Comparison of ENCODE assay signal across 8 mouse cellular contexts in the genomic region with DNA sequence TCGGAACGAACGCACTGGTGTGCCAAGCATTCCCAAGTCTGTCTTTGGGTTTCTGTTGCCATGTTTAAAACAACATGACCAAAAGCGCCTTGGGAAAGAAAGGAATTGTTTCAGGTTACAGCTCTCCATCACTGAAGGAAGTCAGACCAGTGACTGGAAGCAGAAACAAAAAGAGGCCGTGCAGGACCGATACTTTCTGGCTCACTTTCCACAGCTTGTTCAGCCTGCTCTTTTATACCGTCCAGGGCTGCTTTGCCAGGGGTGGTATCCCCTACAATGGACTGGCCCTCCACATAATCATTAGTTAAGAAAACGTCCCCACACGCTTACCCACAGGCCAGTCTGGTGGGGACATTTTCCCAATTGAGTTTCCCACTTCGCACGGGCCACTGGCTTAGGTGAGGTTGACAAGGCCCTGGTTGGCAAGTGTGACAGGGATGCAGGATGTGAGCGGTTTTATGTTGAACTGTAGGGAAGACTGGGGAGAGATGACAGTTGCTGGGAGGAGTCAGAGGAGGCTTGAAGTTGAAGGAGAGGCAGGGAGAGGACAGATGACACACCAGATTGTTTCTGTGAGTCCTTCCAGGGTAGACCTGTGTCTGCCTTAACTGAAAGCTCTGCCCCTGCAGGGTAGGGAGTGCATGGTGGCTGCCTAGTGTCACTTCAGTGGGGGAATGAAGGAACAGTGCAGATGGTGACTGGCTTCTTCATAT. TPM values are rescaled to one million over a fixed set of nuclear protein-coding genes. Genes with fewer than 3 reads are reported as not detected.
DNase-seq lines count a peak whose midpoint lies in the region; ATAC-seq and TF ChIP-seq lines count a peak whose summit lies in the region.

No protein-coding gene starts in this region.

- H3K9me3 ChIP-seq in heart, embryonic 14.5 days (ENCODE audit: control insufficient read depth, low read length), result no peaks in the 10 kb centered on the region
- no peaks in the 10 kb centered on the region for H3K9me3 ChIP-seq in ES-Bruce4 (replicated peaks; ENCODE audit: control insufficient read depth, insufficient read depth, low read length, poor library complexity, severe bottlenecking)
- H3K9me3 ChIP-seq in forebrain, embryonic 11.5 days (ENCODE audit: control insufficient read depth, low read length), result no peaks in the 10 kb centered on the region
- no peaks in the 10 kb centered on the region for H3K9me3 ChIP-seq in stomach, postnatal 0 days (ENCODE audit: control insufficient read depth, low read length)

- intact Hi-C loops in heart, postnatal 25 days (cut with DNase I), result loop anchor here (5.0 kb wide), 1 partner anchor 235 kb away; the partner anchor contains the start of gene Nfkbil1

- peak overlapping the region; percentile 9 to 98; a peak in 3 of 4 replicates for H3K27ac ChIP-seq in heart, embryonic 14.5 days (replicated peaks in 1 of 2; ENCODE audit: control insufficient read depth in 1 of 2, insufficient read depth in 1 of 2, low read depth in 2 of 2, low read length in 2 of 2)
- H3K27ac ChIP-seq in ES-Bruce4 (ENCODE audit: insufficient read depth, low read length), result peak overlapping the region; percentile 17; the same call in 1 of the 2 replicates
- H3K27ac ChIP-seq in forebrain, embryonic 11.5 days (ENCODE audit: low read depth, low read length), result no peak overlapping the region
- H3K27ac ChIP-seq in liver, adult 2 months (replicated peaks; ENCODE audit: insufficient read depth, low read depth, low read length), result no peak overlapping the region; the same call in 1 of the 2 replicates
- H3K27ac ChIP-seq in stomach, postnatal 0 days (replicated peaks), result peak overlapping the region; percentile 78

- whole genome bisulfite sequencing in heart, embryonic 14.5 days, result 9% methylated on average over 12 of the region's 12 CpGs
- WGBS in forebrain, embryonic 11.5 days, result 14% methylated on average over 12 of the region's 12 CpGs
- 42% methylated on average over 12 of the region's 12 CpGs for WGBS in liver, adult 2 months
- WGBS in stomach, postnatal 0 days, result 6% methylated on average over 12 of the region's 12 CpGs

- peaks cover 52% of the 10 kb centered on the region for H3K36me3 ChIP-seq in heart, embryonic 14.5 days (ENCODE audit: control insufficient read depth, insufficient read depth, low read length)
- H3K36me3 ChIP-seq in ES-Bruce4 (ENCODE audit: control insufficient read depth, insufficient read depth, low read length, poor library complexity, severe bottlenecking), result peaks cover 31% of the 10 kb centered on the region
- peaks cover 21% of the 10 kb centered on the region for H3K36me3 ChIP-seq in forebrain, embryonic 11.5 days (ENCODE audit: control insufficient read depth, insufficient read depth, low read length)
- peaks cover 2% of the 10 kb centered on the region; the same call in 1 of the 2 replicates for H3K36me3 ChIP-seq in liver, adult 2 months (ENCODE audit: control insufficient read depth, insufficient read depth, low read length)
- peaks cover 12% of the 10 kb centered on the region for H3K36me3 ChIP-seq in stomach, postnatal 0 days (ENCODE audit: control insufficient read depth, insufficient read depth, low read length)

- no peaks in the 10 kb centered on the region for H3K27me3 ChIP-seq in heart, embryonic 14.5 days (ENCODE audit: control insufficient read depth, insufficient read depth, low read length)
- no peaks in the 10 kb centered on the region for H3K27me3 ChIP-seq in ES-Bruce4 (ENCODE audit: control insufficient read depth, insufficient read depth, low read length, poor library complexity, severe bottlenecking)
- H3K27me3 ChIP-seq in forebrain, embryonic 11.5 days (ENCODE audit: control insufficient read depth, insufficient read depth, low read length), result no peaks in the 10 kb centered on the region
- no peaks in the 10 kb centered on the region for H3K27me3 ChIP-seq in liver, adult 2 months (ENCODE audit: control insufficient read depth, insufficient read depth, low read length)
- H3K27me3 ChIP-seq in stomach, postnatal 0 days (ENCODE audit: control insufficient read depth, insufficient read depth, low read length), result no peaks in the 10 kb centered on the region

- no peak for TF ChIP-seq CTCF in ES-Bruce4 (IDR thresholded peaks at IDR 0.05; ENCODE audit: low read depth, low read length)
- no peak for TF ChIP-seq CTCF in liver, adult 2 months (IDR thresholded peaks at IDR 0.05; ENCODE audit: low read depth, low read length)
- TF ChIP-seq CTCF in stomach, postnatal 0 days (IDR thresholded peaks at IDR 0.05; ENCODE audit: low read depth), result no peak

- H3K4me3 ChIP-seq in heart, embryonic 14.5 days (ENCODE audit: control insufficient read depth in 1 of 2, insufficient read depth in 1 of 2, low read depth in 1 of 2, low read length in 2 of 2), result peak overlapping the region; percentile 74 to 76
- peak overlapping the region; percentile 91 for H3K4me3 ChIP-seq in ES-Bruce4 (ENCODE audit: low read depth, low read length)
- peak overlapping the region; percentile 62 for H3K4me3 ChIP-seq in forebrain, embryonic 11.5 days (ENCODE audit: low read depth, low read length)
- no peak overlapping the region for H3K4me3 ChIP-seq in liver, adult 2 months (ENCODE audit: insufficient read depth, low read depth, low read length)
- H3K4me3 ChIP-seq in stomach, postnatal 0 days (ENCODE audit: low read depth, low read length), result peak overlapping the region; percentile 76

- H3K79me2 ChIP-seq in liver, adult 2 months (ENCODE audit: control insufficient read depth, insufficient read depth, low read length), result no peaks in the 10 kb centered on the region; the same call in 1 of the 2 replicates

- no peak for TF ChIP-seq EP300 in ES-Bruce4 (IDR thresholded peaks at IDR 0.05; ENCODE audit: insufficient read depth, low read depth, low read length)
- no peak for TF ChIP-seq EP300 in stomach, postnatal 0 days (optimal IDR thresholded peaks at IDR 0.05)

- no peak for ATAC-seq in heart, embryonic 14.5 days (ENCODE audit: insufficient number of reproducible peaks, insufficient read depth, low FRiP score, low read depth)
- no peak for ATAC-seq in forebrain, embryonic 11.5 days (replicated peaks; ENCODE audit: low FRiP score)
- ATAC-seq in stomach, postnatal 0 days (ENCODE audit: low FRiP score, low TSS enrichment), result no peak
- ATAC-seq in monocyte, adult 5-6 weeks (replicated peaks; ENCODE audit: insufficient number of reproducible peaks, low FRiP score, low TSS enrichment, poor library complexity, severe bottlenecking), result no peak

- DNase-seq in heart, postnatal 25 days (ENCODE audit: low spot score), result no peak
- no peak for DNase-seq in forebrain, embryonic 11.5 days (ENCODE audit: low spot score)
- no peak for DNase-seq in liver, adult 2 months (ENCODE audit: extremely low read depth, low read depth, low spot score)
- peak; percentile 23 for DNase-seq in stomach, postnatal 0 days (ENCODE audit: low spot score)
- no peak for DNase-seq in layer of hippocampus, postnatal 25 days (ENCODE audit: extremely low spot score in 1 of 2, low spot score in 1 of 2)

- H3K4me2 ChIP-seq in heart, embryonic 14.5 days (ENCODE audit: low read length), result peak overlapping the region; percentile 98
- H3K4me2 ChIP-seq in forebrain, embryonic 11.5 days (ENCODE audit: low read depth, low read length, severe bottlenecking), result peak overlapping the region; percentile 99
- H3K4me2 ChIP-seq in stomach, postnatal 0 days (replicated peaks; ENCODE audit: low read depth), result peak overlapping the region; percentile 99

- peaks cover 14 to 40% of the 10 kb centered on the region in 2 experiments for H3K4me1 ChIP-seq in heart, embryonic 14.5 days (ENCODE audit: control insufficient read depth in 2 of 2, insufficient read depth in 2 of 2, low read length in 2 of 2)
- peaks cover 3% of the 10 kb centered on the region for H3K4me1 ChIP-seq in ES-Bruce4 (ENCODE audit: control insufficient read depth, insufficient read depth, low read length)
- H3K4me1 ChIP-seq in forebrain, embryonic 11.5 days (replicated peaks; ENCODE audit: control insufficient read depth, insufficient read depth, low read length), result peaks cover 19% of the 10 kb centered on the region; the same call in 1 of the 2 replicates
- peaks cover 12% of the 10 kb centered on the region for H3K4me1 ChIP-seq in liver, adult 2 months (ENCODE audit: control insufficient read depth, insufficient read depth, low read length)
- peaks cover 9% of the 10 kb centered on the region for H3K4me1 ChIP-seq in stomach, postnatal 0 days (replicated peaks; ENCODE audit: control insufficient read depth, insufficient read depth)

- no peak for TF ChIP-seq POLR2A in ES-Bruce4 (IDR thresholded peaks at IDR 0.05; ENCODE audit: insufficient read depth, low read length)
- no peak for TF ChIP-seq POLR2A in liver, adult 2 months (IDR thresholded peaks at IDR 0.05; ENCODE audit: extremely low read depth, insufficient read depth, low read length)

- peak overlapping the region; percentile 93 for H3K9ac ChIP-seq in heart, embryonic 14.5 days (ENCODE audit: low read length)
- H3K9ac ChIP-seq in ES-Bruce4 (ENCODE audit: low read depth, poor library complexity, severe bottlenecking), result peak overlapping the region; percentile 92
- H3K9ac ChIP-seq in forebrain, embryonic 11.5 days (ENCODE audit: low read length), result peak overlapping the region; percentile 84
- peak overlapping the region; percentile 99; the same call in 1 of the 2 replicates for H3K9ac ChIP-seq in liver, adult 2 months (ENCODE audit: low read depth, low read length)
- H3K9ac ChIP-seq in stomach, postnatal 0 days (ENCODE audit: low read length), result peak overlapping the region; percentile 50

RNA-seq across cellular contexts. Expression of gene Vars, which starts 1.5 kb away (rescaled TPM):
- 41.7 and 42.9 TPM in 2 replicates for polyA plus RNA-seq in heart, embryonic 14.5 days (2014; fragmentation: Nextera tagmentation; extraction: Ambion mirVana)
- 10 to 100 TPM; 25.7 to 26.9 TPM for total RNA-seq in heart, postnatal 25 days (2021)
- polyA plus RNA-seq in ES-Bruce4 (2011; ENCODE audit: insufficient read depth, insufficient read length, low read depth, missing spikeins), result 108 and 123 TPM in 2 replicates
- 169 and 174 TPM in 2 replicates for polyA plus RNA-seq in forebrain, embryonic 11.5 days (2014; fragmentation: Nextera tagmentation; extraction: Ambion mirVana)
- 11.8 and 27.5 TPM in 2 replicates for total RNA-seq in liver, adult 2 months (2014; rRNA removed)
- polyA plus RNA-seq in liver, adult 2 months (2012; rRNA removed), result 39.8 and 52.7 TPM in 2 replicates
- 35.5 and 40.2 TPM in 2 replicates for polyA plus RNA-seq in stomach, postnatal 0 days (2015; fragmentation: Nextera tagmentation; extraction: Ambion mirVana)
- 89.9 to 126 TPM (median 116 TPM) in 3 replicates for total RNA-seq in monocyte, adult 5-6 weeks (2017)
- 10 to 100 TPM; 43.7 to 55.6 TPM for total RNA-seq in layer of hippocampus, postnatal 25 days (2021)

RNA-seq across cellular contexts. Expression of gene Vwa7, which starts 14.1 kb away (rescaled TPM):
- 0.28 and 0.42 TPM in 2 replicates for polyA plus RNA-seq in heart, embryonic 14.5 days (2014; fragmentation: Nextera tagmentation; extraction: Ambion mirVana)
- 1 to 10 TPM; 7.3 to 7.7 TPM for total RNA-seq in heart, postnatal 25 days (2021)
- 0.30 and 0.33 TPM in 2 replicates for polyA plus RNA-seq in ES-Bruce4 (2011; ENCODE audit: insufficient read depth, insufficient read length, low read depth, missing spikeins)
- 0.15 and 0.27 TPM in 2 replicates for polyA plus RNA-seq in forebrain, embryonic 11.5 days (2014; fragmentation: Nextera tagmentation; extraction: Ambion mirVana)
- total RNA-seq in liver, adult 2 months (2014; rRNA removed), result 0.07 and 0.09 TPM in 2 replicates
- 0.16 and 0.27 TPM in 2 replicates for polyA plus RNA-seq in liver, adult 2 months (2012; rRNA removed)
- 0.28 and 0.36 TPM in 2 replicates for polyA plus RNA-seq in stomach, postnatal 0 days (2015; fragmentation: Nextera tagmentation; extraction: Ambion mirVana)
- total RNA-seq in monocyte, adult 5-6 weeks (2017), result not detected in 3 replicates
- total RNA-seq in layer of hippocampus, postnatal 25 days (2021), result under 1 TPM; 0.07 to 0.23 TPM

RNA-seq across cellular contexts. Expression of gene Lsm2, which starts 20.6 kb away (rescaled TPM):
- 132 and 136 TPM in 2 replicates for polyA plus RNA-seq in heart, embryonic 14.5 days (2014; fragmentation: Nextera tagmentation; extraction: Ambion mirVana)
- 10 to 100 TPM; 19.0 to 19.1 TPM for total RNA-seq in heart, postnatal 25 days (2021)
- polyA plus RNA-seq in ES-Bruce4 (2011; ENCODE audit: insufficient read depth, insufficient read length, low read depth, missing spikeins), result 163 and 166 TPM in 2 replicates
- polyA plus RNA-seq in forebrain, embryonic 11.5 days (2014; fragmentation: Nextera tagmentation; extraction: Ambion mirVana), result 288 and 292 TPM in 2 replicates
- total RNA-seq in liver, adult 2 months (2014; rRNA removed), result 7.9 and 11.1 TPM in 2 replicates
- 55.1 and 63.0 TPM in 2 replicates for polyA plus RNA-seq in liver, adult 2 months (2012; rRNA removed)
- polyA plus RNA-seq in stomach, postnatal 0 days (2015; fragmentation: Nextera tagmentation; extraction: Ambion mirVana), result 69.2 and 75.1 TPM in 2 replicates
- total RNA-seq in monocyte, adult 5-6 weeks (2017), result 9.3 to 13.9 TPM (median 10.6 TPM) in 3 replicates
- total RNA-seq in layer of hippocampus, postnatal 25 days (2021), result 10 to 100 TPM; 18.1 to 19.3 TPM

RNA-seq across cellular contexts. Expression of gene Sapcd1, which starts 25.5 kb away (rescaled TPM):
- polyA plus RNA-seq in heart, embryonic 14.5 days (2014; fragmentation: Nextera tagmentation; extraction: Ambion mirVana), result 1.5 and 2.2 TPM in 2 replicates
- total RNA-seq in heart, postnatal 25 days (2021), result not detected
- 1.7 and 3.9 TPM in 2 replicates for polyA plus RNA-seq in ES-Bruce4 (2011; ENCODE audit: insufficient read depth, insufficient read length, low read depth, missing spikeins)
- polyA plus RNA-seq in forebrain, embryonic 11.5 days (2014; fragmentation: Nextera tagmentation; extraction: Ambion mirVana), result 4.0 and 4.1 TPM in 2 replicates
- total RNA-seq in liver, adult 2 months (2014; rRNA removed), result 0.54 TPM in 1 of 2 replicates, not detected in the other
- polyA plus RNA-seq in liver, adult 2 months (2012; rRNA removed), result 0.66 TPM in 1 of 2 replicates, not detected in the other
- 8.0 and 8.2 TPM in 2 replicates for polyA plus RNA-seq in stomach, postnatal 0 days (2015; fragmentation: Nextera tagmentation; extraction: Ambion mirVana)
- total RNA-seq in monocyte, adult 5-6 weeks (2017), result 1.2 TPM in 1 of 3 replicates, not detected in the others
- 1 to 10 TPM in 1 of 2 experiments, under 1 TPM in 1; 0.64 to 1.1 TPM for total RNA-seq in layer of hippocampus, postnatal 25 days (2021)

RNA-seq across cellular contexts. Expression of gene Hspa1l, which starts 29.8 kb away (rescaled TPM):
- 2.2 and 2.7 TPM in 2 replicates for polyA plus RNA-seq in heart, embryonic 14.5 days (2014; fragmentation: Nextera tagmentation; extraction: Ambion mirVana)
- 1 to 10 TPM; 6.9 to 8.1 TPM for total RNA-seq in heart, postnatal 25 days (2021)
- 0.25 TPM in 1 of 2 replicates, not detected in the other for polyA plus RNA-seq in ES-Bruce4 (2011; ENCODE audit: insufficient read depth, insufficient read length, low read depth, missing spikeins)
- 1.7 and 1.8 TPM in 2 replicates for polyA plus RNA-seq in forebrain, embryonic 11.5 days (2014; fragmentation: Nextera tagmentation; extraction: Ambion mirVana)
- total RNA-seq in liver, adult 2 months (2014; rRNA removed), result 0.18 TPM in 1 of 2 replicates, not detected in the other
- 0.05 TPM in 1 of 2 replicates, not detected in the other for polyA plus RNA-seq in liver, adult 2 months (2012; rRNA removed)
- polyA plus RNA-seq in stomach, postnatal 0 days (2015; fragmentation: Nextera tagmentation; extraction: Ambion mirVana), result 0.25 and 0.48 TPM in 2 replicates
- total RNA-seq in monocyte, adult 5-6 weeks (2017), result 1.1 to 1.7 TPM in 2 of 3 replicates, not detected in the other
- under 1 TPM; 0.22 to 0.31 TPM for total RNA-seq in layer of hippocampus, postnatal 25 days (2021)

Comparison
In these comparisons a context has a peak if more than half of its experiments do, and no peak if none do; other contexts are left out.
1. H3K27ac ChIP-seq: peak in heart, embryonic 14.5 days (2 of 2), ES-Bruce4 (single experiment) and stomach, postnatal 0 days (single experiment); none in forebrain, embryonic 11.5 days (single experiment) and liver, adult 2 months (single experiment).
2. Peak in every context shown above with its lines, with median percentiles within 50 percentile points of each other: H3K4me2 ChIP-seq and H3K9ac ChIP-seq.